Mouse (Mus musculus) c-Kit-positive CD71-negative TER-119-negative erythroid progenitor cells, embryonic 14.5 days (primary cell): ENCODE measurements around the gene Mut.

ENCODE experiments used
- DNase-seq: peaks from one replicate; pipeline ENCODE4 v3.0.0-alpha.2; 2013; ENCODE audit warnings: low read depth

The Mut gene

DNA sequence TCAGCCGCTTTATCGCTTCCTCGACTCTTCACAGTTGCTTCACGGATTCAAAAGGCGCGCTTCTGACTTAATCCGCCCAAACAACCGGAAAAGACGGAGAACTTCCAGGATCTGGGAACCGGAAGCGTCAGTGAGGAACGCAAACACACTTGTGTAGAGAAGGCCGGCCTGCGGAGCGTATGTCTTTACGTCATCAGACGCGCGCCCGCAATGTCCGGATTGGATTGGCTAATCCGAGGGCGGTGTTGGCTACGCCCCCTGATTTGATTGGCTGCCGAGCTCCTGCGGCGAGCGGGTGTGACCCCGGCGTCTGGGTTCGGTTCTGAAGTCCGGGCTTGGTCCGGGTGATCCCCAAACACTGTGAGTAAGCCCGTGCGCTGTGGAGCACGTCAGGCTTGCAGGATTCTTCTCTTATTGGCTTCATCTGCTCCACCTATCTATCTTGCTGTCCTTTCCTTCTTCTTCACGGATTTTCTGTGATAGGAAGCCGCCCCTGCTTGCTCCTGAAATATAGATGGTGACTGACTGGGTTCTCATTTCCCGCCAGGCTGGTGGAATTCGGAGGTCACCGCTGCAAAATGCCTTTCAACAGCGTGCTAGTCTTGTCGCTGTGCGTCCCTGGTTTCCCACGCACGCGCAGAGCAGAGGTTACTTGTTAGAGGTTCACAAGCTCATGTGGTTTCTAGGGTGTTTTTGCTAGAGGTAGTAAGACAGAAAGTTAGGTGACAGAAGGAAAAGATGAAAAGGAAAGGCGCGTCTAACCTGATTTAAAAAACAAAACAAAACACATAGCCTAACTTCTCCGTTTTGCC is at the start of gene Mut, which contains the start of gene Cenpq:
Gene Mut, plus strand, starts transcription at position 266 of the 812 bp plus-strand sequence.
Gene Cenpq, minus strand, starts transcription at position 628 of the 812 bp plus-strand sequence.
- DNase-seq, result peak; percentile 95

DNA sequence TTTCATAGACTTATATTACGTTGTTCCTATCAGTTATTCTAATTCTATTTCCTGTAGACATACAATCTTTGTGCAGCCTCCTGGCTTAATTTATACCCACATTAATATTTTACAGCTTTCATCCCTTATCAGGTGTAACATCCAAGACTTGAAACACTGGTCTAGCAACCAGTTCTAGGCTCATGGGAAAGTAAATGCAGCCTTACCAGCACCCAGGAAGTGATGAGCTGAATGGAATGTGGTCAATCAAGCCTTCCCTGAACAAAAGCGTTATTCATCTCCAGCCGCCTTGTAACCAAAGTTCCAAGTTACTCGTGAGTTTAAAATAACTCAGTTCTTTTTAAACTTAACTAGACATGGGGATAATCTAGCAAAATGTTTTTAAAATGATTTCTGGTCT is 49.3 kb upstream of the Mut start:
- no peak for DNase-seq

DNA sequence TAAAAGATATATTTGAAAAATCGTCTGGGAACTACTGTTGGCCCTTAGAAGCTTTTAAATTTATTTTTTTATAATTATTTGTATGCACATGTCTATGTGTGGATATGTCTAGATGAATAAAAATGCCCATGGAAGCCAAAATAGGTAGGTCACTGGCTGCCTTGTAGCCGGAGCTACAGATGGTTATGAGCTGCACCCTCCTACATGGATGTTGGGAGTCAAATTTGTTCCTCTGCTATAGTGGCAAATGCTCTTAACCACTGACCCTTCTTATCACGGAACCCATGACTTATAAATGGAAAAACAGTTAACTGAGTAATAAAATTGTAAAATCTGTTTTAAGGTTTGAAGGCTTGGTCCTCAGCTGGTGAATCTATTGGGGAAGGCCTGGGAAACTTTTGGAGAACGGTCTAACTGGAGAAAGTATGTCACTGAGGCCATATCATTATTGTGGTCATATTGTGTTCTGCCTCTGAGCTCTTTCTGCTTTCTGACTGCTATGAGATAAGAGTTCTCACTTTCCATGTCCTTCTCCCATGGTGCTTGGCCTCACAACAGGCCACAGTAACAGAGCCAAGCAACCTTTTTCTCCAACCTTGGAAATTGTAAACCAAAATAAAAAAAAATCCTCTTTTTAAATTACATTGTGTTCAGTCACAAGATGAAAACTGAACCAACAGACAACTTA is 46.5 kb upstream of the Mut start:
- DNase-seq, result no peak

DNA sequence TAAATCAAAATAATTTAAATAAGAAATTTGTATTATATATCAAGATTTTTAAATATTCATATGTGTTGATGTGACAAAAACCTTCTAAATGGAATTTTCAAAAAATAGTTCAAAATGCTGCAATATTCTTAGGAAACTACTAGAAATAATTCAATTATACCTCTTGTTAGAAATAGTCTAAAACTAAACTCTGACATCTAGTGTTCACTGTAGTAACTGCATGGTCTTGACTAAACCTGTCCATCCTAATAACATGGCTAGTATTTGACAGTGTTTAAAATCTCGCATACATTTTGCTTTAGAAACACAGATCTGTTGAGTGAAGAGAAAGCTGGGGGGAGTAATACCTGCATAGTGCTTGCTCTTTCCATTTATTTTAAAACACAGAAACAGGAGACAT is 37.6 kb upstream of the Mut start:
- DNase-seq, result no peak

DNA sequence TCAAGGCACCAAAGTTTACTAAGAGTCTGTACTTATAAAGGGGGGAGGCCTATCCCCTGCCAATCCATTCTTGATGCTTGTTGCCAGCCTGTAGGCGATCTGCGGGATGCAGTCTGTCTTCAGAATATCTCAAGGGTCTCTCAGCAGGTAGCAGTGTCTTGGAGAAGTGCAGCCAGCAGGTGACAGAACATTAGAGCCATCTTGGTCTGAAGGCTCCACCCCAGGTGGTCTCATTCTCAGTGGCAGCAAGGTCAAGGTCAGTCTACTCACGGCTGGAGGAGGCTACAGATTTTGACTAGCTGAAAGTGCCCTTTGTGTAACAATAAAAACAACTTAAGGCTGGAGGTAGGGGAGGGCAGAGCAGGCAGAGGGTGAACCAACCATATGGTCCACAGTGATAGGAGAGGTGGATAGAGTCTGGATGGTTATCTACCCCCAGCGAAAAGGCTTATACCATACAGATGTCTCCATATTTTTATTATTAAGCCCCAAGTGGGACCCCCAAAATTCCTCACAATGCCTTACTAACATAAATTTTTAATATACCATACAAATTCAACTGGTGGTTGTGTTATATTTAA is 34.6 kb upstream of the Mut start:
- DNase-seq, result no peak

DNA sequence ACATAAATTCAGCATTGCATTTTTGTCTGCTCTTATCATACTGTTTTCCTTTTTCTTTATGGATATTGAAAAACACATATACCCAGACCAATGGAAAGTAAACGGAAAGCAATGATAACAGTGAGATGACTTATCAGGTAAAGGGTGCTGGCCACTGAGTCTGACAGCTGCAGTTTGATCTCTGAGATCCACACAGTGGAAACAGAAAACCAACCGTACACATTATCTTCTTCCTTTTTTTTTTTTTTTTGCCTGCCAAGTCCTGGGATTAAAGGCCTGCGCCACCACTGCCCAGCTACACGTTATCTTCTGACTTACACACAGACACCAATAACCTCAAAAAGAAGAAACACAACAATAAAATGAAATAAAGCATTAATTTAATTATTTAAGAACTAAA is 31.1 kb upstream of the Mut start:
- DNase-seq, result no peak

DNA sequence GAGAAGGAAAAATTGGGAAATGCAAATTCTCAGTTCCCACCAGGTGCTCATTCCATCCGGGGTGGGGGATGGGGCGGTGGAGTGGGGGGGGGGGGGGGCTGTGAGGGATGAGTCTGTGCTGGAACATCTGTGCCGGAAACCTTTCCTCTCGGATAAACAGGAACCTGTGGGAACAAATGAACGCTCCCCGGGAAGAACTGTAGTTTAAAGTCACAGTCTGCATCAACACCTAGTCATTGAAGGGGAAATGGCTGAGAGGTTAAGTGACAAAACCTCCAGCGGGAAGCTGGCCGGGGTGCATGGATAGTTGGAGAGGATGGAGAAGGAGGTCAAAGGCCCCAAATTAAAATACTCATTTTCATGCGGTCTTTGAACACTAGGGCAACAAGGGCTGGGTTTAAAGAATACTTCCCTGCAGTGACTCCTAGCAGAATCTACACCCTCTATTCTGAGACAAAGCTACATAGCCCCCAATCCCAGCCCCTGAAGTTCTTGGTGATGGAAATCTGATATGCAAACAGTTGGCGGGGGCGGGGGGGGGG is 30.4 kb upstream of the Mut start:
- no peak for DNase-seq

DNA sequence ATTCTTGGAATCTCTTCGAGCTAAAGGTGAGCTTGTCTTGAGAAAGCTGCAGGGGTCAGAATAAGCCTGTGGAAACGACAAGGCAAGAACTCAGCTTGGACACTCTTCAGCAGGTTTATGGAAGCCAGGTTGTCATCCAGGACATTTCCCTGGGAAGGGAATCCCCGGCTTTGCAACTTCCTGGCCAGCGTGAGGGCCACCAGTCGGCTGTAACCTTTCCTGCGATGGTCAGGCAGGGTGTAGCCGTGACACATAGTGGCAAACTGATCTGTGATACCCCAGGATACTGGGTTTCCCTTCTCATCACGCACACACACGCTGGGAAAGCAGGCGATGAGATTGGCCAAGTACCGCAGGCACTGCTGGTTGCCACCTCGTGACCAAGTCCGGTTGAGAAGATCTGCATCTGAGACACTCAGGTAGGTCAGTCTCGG is 29.7 kb upstream of the Mut start:
- no peak for DNase-seq

DNA sequence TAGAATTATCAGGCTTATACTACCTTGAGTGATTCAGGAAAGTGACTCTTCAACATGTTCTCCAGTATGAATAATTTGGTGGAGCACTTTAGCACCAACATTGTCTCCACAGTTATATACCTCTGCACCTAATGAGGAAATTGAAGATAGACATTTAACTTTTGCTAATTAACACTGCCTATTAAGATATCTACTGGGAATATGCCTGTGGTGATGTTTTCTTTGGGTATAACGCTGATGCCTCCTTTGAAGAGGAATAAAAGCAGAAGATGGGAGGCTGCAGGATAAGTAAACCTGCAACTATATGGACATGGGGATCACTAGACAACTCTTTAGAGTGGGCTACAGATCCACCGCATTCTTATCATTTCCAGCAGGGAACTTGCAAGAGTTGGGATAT is 20.2 kb upstream of the Mut start, which contains the start of gene Glyatl3:
Gene Glyatl3, minus strand, starts transcription at position 101 of the 400 bp plus-strand sequence.
- no peak for DNase-seq

DNA sequence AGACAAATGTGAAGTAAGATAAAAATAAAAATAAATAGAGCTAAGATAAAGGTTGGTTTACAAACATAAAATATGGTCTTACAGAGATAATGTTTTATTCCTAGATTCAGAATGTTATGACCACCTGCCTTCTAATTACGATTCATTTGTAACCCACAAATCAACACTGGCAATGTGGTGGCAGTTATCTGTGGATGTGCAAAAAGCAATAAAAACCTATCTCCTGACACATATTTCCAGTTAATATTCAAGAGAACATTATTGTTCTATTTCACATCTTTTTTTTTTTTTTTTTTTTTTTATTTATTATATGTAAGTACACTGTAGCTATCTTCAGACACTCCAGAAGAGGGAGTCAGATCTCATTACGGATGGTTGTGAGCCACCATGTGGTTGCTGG is 19.0 kb upstream of the Mut start:
- DNase-seq, result no peak

DNA sequence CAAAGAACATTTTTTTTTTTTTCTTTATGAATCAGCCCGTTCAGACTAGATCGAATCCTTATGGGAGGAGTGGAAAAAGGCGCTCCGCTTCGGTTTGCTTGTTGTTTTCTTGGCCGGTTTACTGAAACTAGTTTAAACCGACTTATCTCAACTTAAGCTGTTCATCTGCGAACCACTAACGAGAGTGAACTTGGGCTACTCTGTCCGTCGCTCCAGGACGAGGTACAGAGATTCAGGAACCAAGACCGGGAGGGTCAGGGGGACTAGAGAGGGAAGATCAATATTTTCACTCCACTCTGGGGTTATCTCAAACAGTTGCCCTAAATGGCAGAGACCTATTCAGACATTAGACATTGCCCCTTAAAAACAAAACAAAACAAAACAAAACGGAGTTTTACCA is 500 bp upstream of the Mut start:
- DNase-seq, result peak; percentile 17

DNA sequence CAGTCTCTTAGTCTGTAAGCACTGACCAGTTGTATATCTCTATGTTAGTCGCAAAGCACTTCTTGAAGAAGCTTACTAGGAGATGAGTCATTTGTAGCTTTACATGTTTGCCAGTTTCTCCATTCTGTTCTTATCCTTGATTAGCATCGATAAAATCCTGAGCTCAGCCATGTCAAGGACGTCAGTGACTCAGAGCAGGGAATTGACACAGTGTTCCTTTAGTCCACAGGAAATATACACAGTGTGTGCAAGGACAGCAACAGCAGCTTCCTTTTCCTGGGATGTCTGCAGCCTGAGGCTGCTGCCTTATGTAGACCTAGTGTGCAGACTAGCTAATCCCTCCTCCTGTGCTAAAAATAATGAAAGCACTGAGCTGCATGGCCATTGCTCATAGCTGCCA is 14.0 kb downstream of the Mut start:
- no peak for DNase-seq

DNA sequence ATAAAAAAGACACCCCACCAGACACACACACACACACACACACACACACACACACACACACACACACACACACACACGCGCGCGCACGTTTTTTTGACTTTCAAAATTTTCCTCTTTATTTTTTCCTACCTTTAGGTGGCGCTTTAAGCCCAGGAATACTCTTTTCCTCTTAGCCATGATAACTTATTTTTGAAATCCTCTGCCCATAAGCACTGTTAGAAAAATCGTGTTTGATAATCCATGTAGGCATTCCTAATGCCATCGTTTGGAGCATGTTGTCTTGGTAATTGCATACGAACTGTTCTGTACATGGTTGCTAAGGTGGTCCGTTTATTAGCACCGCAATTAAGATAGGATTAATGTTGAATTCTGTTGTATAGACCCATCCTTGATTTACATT is 43.4 kb downstream of the Mut start:
- DNase-seq, result peak; percentile 2

DNA sequence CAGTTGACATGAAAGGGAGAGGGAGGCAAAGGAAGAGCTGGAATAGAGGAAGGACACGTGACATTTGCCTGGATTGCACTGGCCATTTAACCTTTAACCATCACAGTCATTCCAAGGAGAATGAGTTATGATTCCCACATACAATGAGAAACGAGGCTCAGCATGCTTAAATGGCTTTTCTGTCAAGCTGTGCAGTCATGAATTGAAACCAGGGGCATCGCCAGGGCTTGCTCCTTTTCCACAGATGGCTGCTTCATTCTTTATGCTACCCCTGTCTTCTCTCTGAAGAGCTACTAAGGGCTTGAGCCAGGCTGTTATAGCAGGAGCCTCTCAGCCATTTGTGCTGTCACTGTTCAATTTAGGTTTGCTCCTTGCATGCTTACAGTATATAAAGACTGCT is 57.6 kb downstream of the Mut start:
- no peak for DNase-seq
